Mouse (Mus musculus) liver, embryonic 16.5 days (tissue): ENCODE data around the gene Thbs1. TPM values are rescaled to one million over a fixed set of nuclear protein-coding genes. Genes with fewer than 3 reads are reported as not detected.
"Not testable (repeated sequence)": the region's sequence is repeated elsewhere in the genome, so short reads cannot be mapped to it uniquely, and the experiment has no call there.

Experiments used
- ATAC-seq: fragments of 200-750 bp; cut with Nextera tagmentation; 2 replicates; pipeline ENCODE4 v1.8.0; 2017; ENCODE audit warnings: low read depth, mild to moderate bottlenecking, moderate number of reproducible peaks, moderate library complexity
- H3K27ac ChIP-seq: fragments of 300-500 bp; sonication (generic); 2 replicates; pipeline ENCODE4 v1.5.1; 2014; ENCODE audit warnings: mild to moderate bottlenecking, low read length
- H3K27me3 ChIP-seq: fragments of 300-500 bp; sonication (generic); 2 replicates; pipeline ENCODE4 v1.6.1; 2014; ENCODE audit warnings: low read depth, low read length, mixed read lengths; ENCODE audit not compliant: control insufficient read depth, insufficient read depth
- H3K36me3 ChIP-seq: fragments of 300-500 bp; sonication (generic); 2 replicates; pipeline ENCODE4 v1.6.1; 2014; ENCODE audit warnings: mild to moderate bottlenecking; ENCODE audit not compliant: control insufficient read depth, insufficient read depth
- H3K4me1 ChIP-seq: fragments of 300-500 bp; sonication (generic); 2 replicates; pipeline ENCODE4 v1.6.1; 2014; ENCODE audit warnings: low read depth, low read length, mixed read lengths; ENCODE audit not compliant: control insufficient read depth
- H3K4me2 ChIP-seq: fragments of 300-500 bp; sonication (generic); 2 replicates; pipeline ENCODE4 v1.6.1; 2014; ENCODE audit warnings: low read depth, low read length, mixed read lengths
- H3K4me3 ChIP-seq: fragments of 300-500 bp; sonication (generic); 2 replicates; pipeline ENCODE4 v1.5.1; 2014; ENCODE audit warnings: low read depth, mild to moderate bottlenecking, low read length
- H3K9ac ChIP-seq: fragments of 300-500 bp; sonication (generic); 2 replicates; pipeline ENCODE4 v1.6.1; 2014; ENCODE audit warnings: low read depth, low read length
- H3K9me3 ChIP-seq: fragments of 300-500 bp; sonication (generic); replicated peaks from 2 replicates; pipeline ENCODE4 v1.6.1; 2016; ENCODE audit warnings: low read length; ENCODE audit not compliant: control insufficient read depth
- whole genome bisulfite sequencing: fragments of 180-500 bp; shearing (Covaris S2); extraction: QIAGEN DNeasy Blood & Tissue Kit; methylation state at CpG from one replicate; pipeline ENCODE4 v1.1.7; 2014; ENCODE audit not compliant: insufficient replicate concordance; 5-methylcytosine and 5-hydroxymethylcytosine counted together
- polyA plus RNA-seq: library from polyadenylated mRNA; unstranded; fragments of >200 nt; fragmentation: Nextera tagmentation; extraction: Ambion mirVana; gene quantifications from 2 replicates; pipeline ENCODE4 v1.2.1, GENCODE M21; 2015

Gene Thbs1
- polyA plus RNA-seq, 1 experiment from 2014 or later = 31.7 TPM

GRCm38 (mm10) chr2:118125211-118125939 lies 13.7 kb downstream of the Thbs1 start:
- Histone ChIP-seq H3K27ac (no peak overlapping the region), H3K4me3 (no peak overlapping the region), H3K4me1 (no peaks in the 10 kb centered on the region), H3K4me2 (no peak overlapping the region), H3K36me3 (no peaks in the 10 kb centered on the region), H3K27me3 (no peaks in the 10 kb centered on the region), H3K9ac (no peak overlapping the region), H3K9me3 (no peaks in the 10 kb centered on the region)
- no peak for ATAC-seq
- WGBS = 67% methylated on average over 11 of the region's 11 CpGs

- ATAC-seq = no peak
- no peak overlapping the region for H3K9ac ChIP-seq
- no peak overlapping the region for H3K4me2 ChIP-seq
- no peaks in the 10 kb centered on the region for H3K4me1 ChIP-seq
- no peak overlapping the region for H3K4me3 ChIP-seq
- 48% methylated on average over 7 of the region's 7 CpGs for WGBS
- H3K9me3 ChIP-seq = no peaks in the 10 kb centered on the region
- no peaks in the 10 kb centered on the region for H3K36me3 ChIP-seq
- no peak overlapping the region for H3K27ac ChIP-seq
- no peaks in the 10 kb centered on the region for H3K27me3 ChIP-seq
Observed at GRCm38 (mm10) chr2:118125943-118126470, 14.3 kb downstream of the Thbs1 start.

- H3K27ac ChIP-seq = no peak overlapping the region
- WGBS = 71% methylated on average over 5 of the region's 5 CpGs
- no peak overlapping the region for H3K4me2 ChIP-seq
- no peaks in the 10 kb centered on the region for H3K4me1 ChIP-seq
- no peak overlapping the region for H3K9ac ChIP-seq
- no peaks in the 10 kb centered on the region for H3K36me3 ChIP-seq
- no peak overlapping the region for H3K4me3 ChIP-seq
- no peak for ATAC-seq
- H3K9me3 ChIP-seq = no peaks in the 10 kb centered on the region
- H3K27me3 ChIP-seq = no peaks in the 10 kb centered on the region
Observed at GRCm38 (mm10) chr2:118127516-118128288, 16.0 kb downstream of the Thbs1 start.

- Histone ChIP-seq H3K4me1 (no peaks in the 10 kb centered on the region), H3K4me3 (no peak overlapping the region), H3K27me3 (no peaks in the 10 kb centered on the region), H3K4me2 (no peak overlapping the region), H3K27ac (no peak overlapping the region), H3K36me3 (no peaks in the 10 kb centered on the region), H3K9me3 (no peaks in the 10 kb centered on the region), H3K9ac (no peak overlapping the region)
- no peak for ATAC-seq
- 46% methylated on average over 3 of the region's 3 CpGs for WGBS
Observed at GRCm38 (mm10) chr2:118128313-118128712, 16.6 kb downstream of the Thbs1 start.

GRCm38 (mm10) chr2:118137071-118137470 lies 25.4 kb downstream of the Thbs1 start:
- 67% methylated on average over 9 of the region's 9 CpGs for WGBS
- Histone ChIP-seq H3K27me3 (no peaks in the 10 kb centered on the region), H3K4me2 (no peak overlapping the region), H3K4me3 (no peak overlapping the region), H3K9me3 (no peaks in the 10 kb centered on the region), H3K27ac (no peak overlapping the region), H3K36me3 (no peaks in the 10 kb centered on the region), H3K9ac (no peak overlapping the region), H3K4me1 (no peaks in the 10 kb centered on the region)
- ATAC-seq = no peak

- no peak overlapping the region for H3K4me2 ChIP-seq
- 73% methylated on average over 2 of the region's 2 CpGs for WGBS
- no peak overlapping the region for H3K27ac ChIP-seq
- no peak overlapping the region for H3K4me3 ChIP-seq
- H3K4me1 ChIP-seq = no peaks in the 10 kb centered on the region
- no peaks in the 10 kb centered on the region for H3K9me3 ChIP-seq
- ATAC-seq = no peak
- H3K9ac ChIP-seq = no peak overlapping the region
- no peaks in the 10 kb centered on the region for H3K27me3 ChIP-seq
- H3K36me3 ChIP-seq = no peaks in the 10 kb centered on the region
Observed at GRCm38 (mm10) chr2:118137776-118138175, 26.1 kb downstream of the Thbs1 start.

- Histone ChIP-seq H3K27ac (no peak overlapping the region), H3K4me2 (no peak overlapping the region), H3K4me1 (no peaks in the 10 kb centered on the region), H3K9me3 (no peaks in the 10 kb centered on the region), H3K36me3 (no peaks in the 10 kb centered on the region), H3K27me3 (no peaks in the 10 kb centered on the region), H3K4me3 (no peak overlapping the region), H3K9ac (no peak overlapping the region)
- 64% methylated on average over 6 of the region's 6 CpGs for WGBS
- ATAC-seq = no peak
Observed at GRCm38 (mm10) chr2:118139261-118139660, 27.6 kb downstream of the Thbs1 start.

- Histone ChIP-seq H3K4me2 (no peak overlapping the region), H3K9me3 (no peaks in the 10 kb centered on the region), H3K36me3 (no peaks in the 10 kb centered on the region), H3K4me1 (no peaks in the 10 kb centered on the region), H3K4me3 (no peak overlapping the region), H3K27me3 (no peaks in the 10 kb centered on the region), H3K27ac (no peak overlapping the region), H3K9ac (no peak overlapping the region)
- 65% methylated on average over 10 of the region's 10 CpGs for WGBS
- no peak for ATAC-seq
Observed at GRCm38 (mm10) chr2:118141651-118142050, 30.0 kb downstream of the Thbs1 start.

GRCm38 (mm10) chr2:118147749-118148148 lies 36.1 kb downstream of the Thbs1 start:
- H3K36me3 ChIP-seq, H3K4me1 ChIP-seq, ATAC-seq, H3K4me3 ChIP-seq, H3K9ac ChIP-seq, H3K27ac ChIP-seq, H3K9me3 ChIP-seq, H3K4me2 ChIP-seq, H3K27me3 ChIP-seq: not testable (repeated sequence)
- 50% methylated on average over 3 of the region's 3 CpGs for WGBS
